Mouse (Mus musculus) midbrain, embryonic 16.5 days (tissue): ENCODE measurements around the gene Gm49396. TPM values are rescaled to one million over a fixed set of nuclear protein-coding genes. Genes with fewer than 3 reads are reported as not detected.

Experiments used
- ATAC-seq: fragments of 200-750 bp; cut with Nextera tagmentation; 2 replicates; pipeline ENCODE4 v1.8.0; 2017; ENCODE audit warnings: moderate TSS enrichment
- H3K27ac ChIP-seq: fragments of 300-500 bp; sonication (generic); 2 replicates; pipeline ENCODE4 v1.5.1; 2014; ENCODE audit warnings: mild to moderate bottlenecking, low read length, mixed read lengths
- H3K27me3 ChIP-seq: fragments of 300-500 bp; sonication (generic); 2 replicates; pipeline ENCODE4 v1.6.1; 2014; ENCODE audit warnings: low read depth, low read length, mixed read lengths; ENCODE audit not compliant: control insufficient read depth, insufficient read depth
- H3K36me3 ChIP-seq: fragments of 300-500 bp; sonication (generic); 2 replicates; pipeline ENCODE4 v1.6.1; 2014; ENCODE audit warnings: mild to moderate bottlenecking, low read length, moderate library complexity, mixed read lengths; ENCODE audit not compliant: control insufficient read depth, insufficient read depth
- H3K4me1 ChIP-seq: fragments of 300-500 bp; sonication (generic); 2 replicates; pipeline ENCODE4 v1.6.1; 2014; ENCODE audit warnings: mild to moderate bottlenecking, low read length, mixed read lengths; ENCODE audit not compliant: control insufficient read depth, insufficient read depth
- H3K4me2 ChIP-seq: fragments of 300-500 bp; sonication (generic); 2 replicates; pipeline ENCODE4 v1.6.1; 2014; ENCODE audit warnings: mild to moderate bottlenecking, low read length, mixed read lengths
- H3K4me3 ChIP-seq: fragments of 300-500 bp; sonication (generic); 2 replicates; pipeline ENCODE4 v1.5.1; 2014; ENCODE audit warnings: low read depth, mild to moderate bottlenecking, low read length, moderate library complexity, mixed read lengths
- H3K9ac ChIP-seq: fragments of 300-500 bp; sonication (generic); 2 replicates; pipeline ENCODE4 v1.6.1; 2014; ENCODE audit warnings: low read depth, low read length, mixed read lengths
- H3K9me3 ChIP-seq: fragments of 300-500 bp; sonication (generic); replicated peaks from 2 replicates; pipeline ENCODE4 v1.6.1; 2014; ENCODE audit warnings: mild to moderate bottlenecking, low read length, mixed read lengths; ENCODE audit not compliant: control insufficient read depth, poor library complexity, severe bottlenecking
- whole genome bisulfite sequencing: fragments of 180-500 bp; shearing (Covaris S2); extraction: QIAGEN DNeasy Blood & Tissue Kit; methylation state at CpG from one replicate; pipeline ENCODE4 v1.1.7; 2014; 5-methylcytosine and 5-hydroxymethylcytosine counted together
- microRNA-seq: library from miRNA; unstranded; fragments of <30 nt; microRNA quantifications from one replicate; pipeline ENCODE4, GENCODE M21; 2017
- polyA plus RNA-seq: library from polyadenylated mRNA; unstranded; fragments of >200 nt; fragmentation: Nextera tagmentation; extraction: Ambion mirVana; gene quantifications from 2 replicates; pipeline ENCODE4 v1.2.1, GENCODE M21; 2015

Gm49396 gene
- polyA plus RNA-seq, 1 experiment from 2014 or later: 19.2 TPM

DNA sequence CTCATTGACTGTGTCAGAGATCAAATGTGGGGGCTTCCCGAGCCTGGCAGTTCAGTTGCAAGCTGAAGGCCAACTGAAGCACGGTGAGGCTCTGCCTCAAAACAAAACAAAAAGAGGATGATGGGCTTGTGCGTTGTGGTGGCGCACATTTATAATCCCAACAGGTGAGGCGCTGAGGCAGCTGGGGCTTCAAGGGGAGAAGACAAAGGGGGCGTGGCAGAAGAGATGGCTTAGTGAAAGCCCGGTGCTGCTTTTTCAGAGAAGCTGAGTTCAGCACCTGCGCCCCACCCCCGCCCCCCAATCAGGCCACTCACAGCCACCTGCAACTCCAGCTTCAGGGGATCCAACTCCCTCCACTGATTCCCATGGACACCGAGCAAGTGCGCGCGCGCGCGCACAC, 45.3 kb downstream of the Gm49396 start:
- Histone ChIP-seq H3K4me3 (no peak overlapping the region), H3K27ac (no peak overlapping the region), H3K9ac (no peak overlapping the region), H3K27me3 (no peaks in the 10 kb centered on the region), H3K9me3 (no peaks in the 10 kb centered on the region), H3K4me2 (no peak overlapping the region), H3K4me1 (no peaks in the 10 kb centered on the region), H3K36me3 (no peaks in the 10 kb centered on the region)
- 49% methylated on average over 16 of the region's 16 CpGs for WGBS
- ATAC-seq: no peak

DNA sequence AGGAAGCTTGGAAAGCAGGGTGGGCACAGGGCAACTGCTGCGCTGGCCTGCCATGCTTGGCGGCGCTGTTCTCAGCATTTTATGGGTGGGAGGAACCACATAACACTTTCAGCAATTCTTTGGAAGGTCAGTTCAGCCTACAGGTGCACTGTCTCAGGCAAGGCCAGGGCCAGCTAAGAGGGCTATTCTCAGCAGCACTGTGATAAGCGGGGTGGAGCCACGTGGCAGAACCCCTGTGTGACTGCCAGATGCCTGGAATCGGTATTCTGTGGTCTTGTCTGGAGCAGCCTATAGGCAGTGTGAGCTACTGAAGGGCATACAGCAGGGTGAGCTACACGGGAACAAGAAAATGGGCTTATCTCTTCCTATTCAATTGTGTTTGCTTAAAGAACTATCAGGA, 46.9 kb downstream of the Gm49396 start:
- no peaks in the 10 kb centered on the region for H3K9me3 ChIP-seq
- 69% methylated on average over 7 of the region's 7 CpGs for WGBS
- no peak overlapping the region for H3K9ac ChIP-seq
- no peaks in the 10 kb centered on the region for H3K36me3 ChIP-seq
- H3K4me3 ChIP-seq: no peak overlapping the region
- H3K27ac ChIP-seq: no peak overlapping the region
- no peak for ATAC-seq
- H3K4me1 ChIP-seq: no peaks in the 10 kb centered on the region
- H3K27me3 ChIP-seq: no peaks in the 10 kb centered on the region
- H3K4me2 ChIP-seq: no peak overlapping the region

DNA sequence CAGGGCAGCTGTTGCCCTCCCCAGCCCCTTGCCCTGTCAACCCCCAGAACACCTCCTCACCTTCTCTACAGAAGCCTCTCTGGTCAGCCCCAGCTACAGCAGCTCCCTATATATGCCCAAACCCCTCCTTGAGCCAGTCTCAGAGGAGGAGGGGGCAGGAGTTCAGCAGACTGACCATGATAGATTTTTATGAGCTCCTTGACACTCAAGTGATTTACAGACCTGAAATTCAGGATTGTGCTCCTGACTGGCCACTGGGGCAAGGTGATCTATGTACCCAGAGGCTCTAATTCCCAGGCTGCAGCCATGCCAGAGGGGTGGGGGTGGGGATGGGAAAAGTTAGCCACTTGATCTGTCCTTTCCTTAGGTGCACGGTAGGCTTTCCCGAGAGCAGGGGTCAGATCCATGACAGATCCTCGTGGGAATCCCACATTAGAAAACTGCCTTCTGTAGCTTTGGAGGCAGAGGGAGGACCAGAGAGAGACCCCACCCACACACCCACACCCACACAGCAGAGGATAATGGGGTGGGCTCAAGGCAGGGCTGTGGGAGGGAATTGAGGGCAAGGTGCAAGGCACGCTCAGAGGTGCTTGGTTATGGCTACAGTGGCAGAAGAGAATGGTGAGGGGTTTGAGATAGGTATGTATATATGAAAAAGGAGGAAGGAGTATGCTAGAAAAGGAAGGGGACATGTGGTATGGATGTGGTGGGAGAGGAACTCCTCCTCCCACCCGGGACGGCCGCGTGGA, 49.7 kb downstream of the Gm49396 start, which contains the start of gene Upk1a:
Gene Upk1a, minus strand, starts transcription at position 194 of the 749 bp plus-strand sequence.
- peaks cover 11% of the 10 kb centered on the region for H3K36me3 ChIP-seq
- no peak within 1 kb of the TSS for H3K27ac ChIP-seq
- no peak within 1 kb of the TSS for H3K4me2 ChIP-seq
- no peaks in the 10 kb centered on the region for H3K4me1 ChIP-seq
- H3K27me3 ChIP-seq: no peaks in the 10 kb centered on the region
- no peak within 1 kb of the TSS for H3K9ac ChIP-seq
- WGBS: 83% methylated on average over 8 of the region's 8 CpGs
- no peak for ATAC-seq
- no peak within 1 kb of the TSS for H3K4me3 ChIP-seq
- no peaks in the 10 kb centered on the region for H3K9me3 ChIP-seq

DNA sequence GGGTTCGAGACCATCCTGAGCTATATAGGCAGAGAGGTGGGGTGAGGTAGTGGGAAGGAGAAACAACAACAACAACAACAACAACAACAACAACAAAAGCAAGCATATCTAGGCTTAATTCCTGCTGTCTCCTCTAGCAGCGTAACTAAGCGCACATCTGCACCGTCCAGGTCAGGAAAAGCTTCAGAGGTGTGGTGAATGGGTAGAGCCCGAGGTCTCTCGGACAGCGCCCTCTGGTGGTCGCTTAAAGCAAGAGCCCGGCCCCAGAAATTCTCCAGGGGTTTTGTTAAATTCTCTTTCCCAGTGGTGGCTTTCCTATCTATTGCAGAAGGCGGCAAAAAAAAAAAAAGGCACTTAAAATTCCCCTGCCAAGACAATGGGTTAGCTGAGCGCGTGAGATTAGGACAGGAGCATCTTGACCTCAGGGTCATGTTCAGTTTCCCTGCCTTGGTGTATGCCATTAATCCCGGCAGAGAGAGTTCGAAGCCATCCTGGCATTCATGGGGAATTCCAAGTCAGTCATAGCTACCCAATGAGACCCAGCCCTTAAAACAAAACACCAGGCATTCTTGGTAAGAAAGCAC, 50.5 kb downstream of the Gm49396 start:
- Histone ChIP-seq H3K9me3 (no peaks in the 10 kb centered on the region), H3K27ac (no peak overlapping the region), H3K4me1 (no peaks in the 10 kb centered on the region), H3K4me2 (no peak overlapping the region), H3K36me3 (peaks cover 13% of the 10 kb centered on the region), H3K9ac (no peak overlapping the region), H3K27me3 (no peaks in the 10 kb centered on the region), H3K4me3 (no peak overlapping the region)
- ATAC-seq: no peak
- 23% methylated on average over 14 of the region's 14 CpGs for WGBS

DNA sequence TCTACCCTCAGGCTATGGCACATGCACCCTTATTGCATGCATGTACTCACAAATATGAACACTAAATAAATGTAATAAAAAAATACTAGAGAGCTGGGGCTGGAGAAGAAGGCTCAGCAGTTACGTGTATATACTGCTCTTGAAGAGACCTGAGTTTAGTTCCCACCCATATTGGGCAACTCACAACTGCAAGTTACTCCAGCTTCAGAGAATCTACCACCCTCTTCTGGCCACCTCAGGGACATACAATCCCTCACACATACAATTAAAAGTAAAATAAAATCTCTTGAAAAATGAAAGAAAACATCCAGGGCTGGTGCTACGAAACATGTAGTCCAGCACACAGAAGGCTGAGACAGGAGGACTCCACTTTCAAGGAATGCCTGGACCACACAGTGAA, 51.3 kb downstream of the Gm49396 start:
- WGBS: 81% methylated on average over 2 of the region's 2 CpGs
- H3K9ac ChIP-seq: no peak overlapping the region
- no peak for ATAC-seq
- H3K4me3 ChIP-seq: no peak overlapping the region
- peaks cover 21% of the 10 kb centered on the region for H3K36me3 ChIP-seq
- no peak overlapping the region for H3K27ac ChIP-seq
- no peaks in the 10 kb centered on the region for H3K27me3 ChIP-seq
- H3K9me3 ChIP-seq: no peaks in the 10 kb centered on the region
- H3K4me1 ChIP-seq: no peaks in the 10 kb centered on the region
- H3K4me2 ChIP-seq: no peak overlapping the region

DNA sequence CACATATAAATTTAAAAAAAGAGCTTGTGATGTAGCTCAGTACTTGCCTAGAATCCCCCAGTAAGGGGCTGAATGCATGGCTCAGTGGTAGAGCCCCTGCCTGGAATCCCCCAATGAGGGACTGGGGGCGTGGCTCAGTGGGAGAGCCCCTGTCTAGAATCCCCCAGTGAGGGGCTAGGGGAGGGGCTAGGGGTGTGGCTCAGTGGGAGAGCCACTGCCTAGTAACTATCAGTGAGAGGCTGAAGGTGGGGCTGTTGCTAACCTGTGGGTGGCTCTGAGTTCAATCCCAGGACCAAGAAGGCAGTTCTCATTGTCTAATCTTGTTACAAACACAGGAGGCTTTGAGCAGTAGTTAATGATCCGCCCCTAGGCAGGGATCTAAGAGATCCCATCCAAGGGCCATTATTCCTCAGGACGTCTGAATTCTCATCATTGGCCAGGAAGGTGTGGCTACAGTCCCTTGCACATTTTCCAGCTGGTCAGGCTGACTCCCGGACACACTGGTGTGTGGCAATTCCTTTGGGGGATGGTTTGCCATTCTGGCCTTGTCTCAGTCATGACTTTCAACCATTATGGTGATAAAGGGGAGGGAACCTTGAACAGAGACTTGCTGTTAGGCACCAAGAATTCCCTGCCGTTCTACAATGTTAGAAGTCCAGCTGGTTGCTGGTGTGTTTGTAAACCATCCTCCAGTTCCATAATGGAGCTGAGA, 52.1 kb downstream of the Gm49396 start:
- no peaks in the 10 kb centered on the region for H3K27me3 ChIP-seq
- H3K4me2 ChIP-seq: no peak overlapping the region
- H3K9me3 ChIP-seq: no peaks in the 10 kb centered on the region
- H3K36me3 ChIP-seq: peaks cover 21% of the 10 kb centered on the region
- H3K9ac ChIP-seq: no peak overlapping the region
- no peak overlapping the region for H3K4me3 ChIP-seq
- 66% methylated on average over 5 of the region's 5 CpGs for WGBS
- H3K27ac ChIP-seq: no peak overlapping the region
- H3K4me1 ChIP-seq: no peaks in the 10 kb centered on the region
- ATAC-seq: no peak; the same call in 1 of the 2 replicates

Small RNA genes within 50 kb of the gene (microRNA-seq; reads per million reads assigned to microRNA genes)
- gene Gm38670 (0.52 reads per million), gene Mir3569 (not detected)

Other genes starting within 250 kb of the Gm49396 start
- gene Syne4, start 248.5 kb upstream of the Gm49396 start, polyA plus RNA-seq: 13.4 and 16.0 TPM in 2 replicates
- gene E130208F15Rik, start 241.6 kb upstream of the Gm49396 start, polyA plus RNA-seq: not detected in 2 replicates
- gene Sdhaf1, start 239.4 kb upstream of the Gm49396 start, polyA plus RNA-seq: 15.2 and 16.9 TPM in 2 replicates
- gene Lrfn3, start 200.6 kb upstream of the Gm49396 start, polyA plus RNA-seq: 15.2 and 15.7 TPM in 2 replicates
- gene Tyrobp, start 149.6 kb upstream of the Gm49396 start, polyA plus RNA-seq: 15.3 and 23.5 TPM in 2 replicates
- gene Hcst, start 143.5 kb upstream of the Gm49396 start, polyA plus RNA-seq: not detected in 2 replicates
- 2.7 and 2.9 TPM in 2 replicates for gene Nfkbid, start 141.6 kb upstream of the Gm49396 start, polyA plus RNA-seq
- 761 and 788 TPM in 2 replicates for gene Aplp1, start 117.8 kb upstream of the Gm49396 start, polyA plus RNA-seq
- gene Kirrel2, start 105.7 kb upstream of the Gm49396 start, polyA plus RNA-seq: 0.67 and 0.73 TPM in 2 replicates
- gene Nphs1, start 105.0 kb upstream of the Gm49396 start, polyA plus RNA-seq: 0.46 and 0.50 TPM in 2 replicates
- not detected in 2 replicates for gene Prodh2, start 69.7 kb upstream of the Gm49396 start, polyA plus RNA-seq
- 140 and 149 TPM in 2 replicates for gene Arhgap33, start 28.3 kb upstream of the Gm49396 start, polyA plus RNA-seq
- gene Hspb6, start 11.2 kb upstream of the Gm49396 start, polyA plus RNA-seq: 7.5 and 11.2 TPM in 2 replicates
- 8.2 and 8.5 TPM in 2 replicates for gene Proser3, start 11.0 kb upstream of the Gm49396 start, polyA plus RNA-seq
- gene Lin37, start 3.5 kb upstream of the Gm49396 start, polyA plus RNA-seq: 52.1 and 63.8 TPM in 2 replicates
- gene U2af1l4, start within 50 bp of the Gm49396 start, polyA plus RNA-seq: 82.0 and 88.4 TPM in 2 replicates
- gene Psenen, start 283 bp downstream of the Gm49396 start, polyA plus RNA-seq: 116 and 124 TPM in 2 replicates
- 4.5 and 4.8 TPM in 2 replicates for gene Igflr1, start 2.1 kb downstream of the Gm49396 start, polyA plus RNA-seq
- 9.1 and 11.0 TPM in 2 replicates for gene Kmt2b, start 25.4 kb downstream of the Gm49396 start, polyA plus RNA-seq
- 0.20 and 0.22 TPM in 2 replicates for gene Zbtb32, start 35.6 kb downstream of the Gm49396 start, polyA plus RNA-seq
- gene Upk1a, start 49.5 kb downstream of the Gm49396 start, polyA plus RNA-seq: 0.29 and 0.46 TPM in 2 replicates
- 1,035 and 1,037 TPM in 2 replicates for gene Cox6b1, start 62.8 kb downstream of the Gm49396 start, polyA plus RNA-seq
- gene Etv2, start 72.5 kb downstream of the Gm49396 start, polyA plus RNA-seq: not detected in 2 replicates
- 127 and 132 TPM in 2 replicates for gene Rbm42, start 87.0 kb downstream of the Gm49396 start, polyA plus RNA-seq
- gene Haus5, start 101.7 kb downstream of the Gm49396 start, polyA plus RNA-seq: 24.4 and 26.9 TPM in 2 replicates
- not detected in 2 replicates for gene Pmis2, start 108.3 kb downstream of the Gm49396 start, polyA plus RNA-seq
- not detected in 2 replicates for gene 2200002J24Rik, start 135.6 kb downstream of the Gm49396 start, polyA plus RNA-seq
- 1.2 and 2.2 TPM in 2 replicates for gene Atp4a, start 148.9 kb downstream of the Gm49396 start, polyA plus RNA-seq
- 233 and 254 TPM in 2 replicates for gene Tmem147, start 166.2 kb downstream of the Gm49396 start, polyA plus RNA-seq
- gene Gapdhs, start 180.3 kb downstream of the Gm49396 start, polyA plus RNA-seq: 1.1 and 1.7 TPM in 2 replicates
- 1.6 and 2.0 TPM in 2 replicates for gene Sbsn, start 188.1 kb downstream of the Gm49396 start, polyA plus RNA-seq
- 2.8 and 3.6 TPM in 2 replicates for gene Dmkn, start 200.4 kb downstream of the Gm49396 start, polyA plus RNA-seq
- not detected in 2 replicates for gene Krtdap, start 224.6 kb downstream of the Gm49396 start, polyA plus RNA-seq